Mouse (Mus musculus) cerebellum, adult 9-11 months (tissue): ENCODE data around the gene Olfr429.
"Not testable (repeated sequence)": the region's sequence is repeated elsewhere in the genome, so short reads cannot be mapped to it uniquely, and the experiment has no call there.

Experiments used
- DNase-seq: peaks from one replicate; pipeline ENCODE4 v3.0.0; 2022

Olfr429 gene

GRCm38 (mm10) chr1:174084031-174084430 lies at the start of gene Olfr429:
Olfr429 (plus strand) TSS chr1:174084331.
- DNase-seq, result no peak

GRCm38 (mm10) chr1:174035841-174036240 lies 48.3 kb upstream of the Olfr429 start:
- no peak for DNase-seq

- DNase-seq, result no peak
Measured at GRCm38 (mm10) chr1:174038480-174038879, 45.7 kb upstream of the Olfr429 start.

GRCm38 (mm10) chr1:174040523-174041177 lies 43.5 kb upstream of the Olfr429 start, which contains the start of gene Olfr433:
Olfr433 (plus strand) TSS chr1:174040705.
- DNase-seq, result no peak

- not testable (repeated sequence) for DNase-seq
Measured at GRCm38 (mm10) chr1:174042091-174042884, 41.8 kb upstream of the Olfr429 start.

- DNase-seq, result no peak
Measured at GRCm38 (mm10) chr1:174044431-174044830, 39.7 kb upstream of the Olfr429 start.

- DNase-seq, result not testable (repeated sequence)
Measured at GRCm38 (mm10) chr1:174048227-174048626, 35.9 kb upstream of the Olfr429 start.

- DNase-seq, result no peak
Measured at GRCm38 (mm10) chr1:174048893-174049292, 35.2 kb upstream of the Olfr429 start, which contains the start of gene Olfr432. Olfr432 (plus strand) TSS chr1:174049205.

- DNase-seq, result not testable (repeated sequence)
Measured at GRCm38 (mm10) chr1:174049357-174049756, 34.8 kb upstream of the Olfr429 start.

GRCm38 (mm10) chr1:174050532-174050931 lies 33.6 kb upstream of the Olfr429 start:
- no peak for DNase-seq

- no peak for DNase-seq
Measured at GRCm38 (mm10) chr1:174051515-174051914, 32.6 kb upstream of the Olfr429 start.

GRCm38 (mm10) chr1:174051931-174052536 lies 32.1 kb upstream of the Olfr429 start:
- no peak for DNase-seq

GRCm38 (mm10) chr1:174052981-174053380 lies 31.1 kb upstream of the Olfr429 start:
- DNase-seq, result no peak

GRCm38 (mm10) chr1:174055248-174055647 lies 28.9 kb upstream of the Olfr429 start:
- DNase-seq, result no peak

GRCm38 (mm10) chr1:174066305-174066704 lies 17.8 kb upstream of the Olfr429 start, which contains the start of gene Olfr430:
Olfr430 (plus strand) TSS chr1:174066605.
- no peak for DNase-seq

GRCm38 (mm10) chr1:174096591-174096990 lies 12.5 kb downstream of the Olfr429 start, which contains the start of gene Olfr427:
Olfr427 (plus strand) TSS chr1:174096891.
- no peak for DNase-seq

- no peak for DNase-seq
Measured at GRCm38 (mm10) chr1:174103735-174104134, 19.6 kb downstream of the Olfr429 start.

GRCm38 (mm10) chr1:174121062-174121461 lies 36.9 kb downstream of the Olfr429 start, which contains the start of gene Olfr231:
Olfr231 (minus strand) TSS chr1:174121162.
- no peak for DNase-seq

GRCm38 (mm10) chr1:174131217-174131616 lies 47.1 kb downstream of the Olfr429 start, which contains the start of gene Olfr424:
Olfr424 (plus strand) TSS chr1:174131517.
- no peak for DNase-seq

- no peak for DNase-seq
Measured at GRCm38 (mm10) chr1:174131999-174132398, 47.9 kb downstream of the Olfr429 start.
